Mouse (Mus musculus) CH12.LX (cell line): Measurements from ENCODE around the gene Gphb5.

ENCODE experiments used
- CTCF ChIP-seq, 2 experiments: IDR thresholded peaks in 1 of 2; conservative IDR thresholded peaks in 1 of 2; 2 replicates each; pipeline ENCODE4 v1.5.1; 2011 to 2012; ENCODE audit warnings: low read depth in 2 of 2, low read length in 2 of 2, improper control_type of control experiment in 1 of 2, inconsistent platforms in 1 of 2, mild to moderate bottlenecking in 1 of 2, moderate library complexity in 1 of 2
- ELF1 ChIP-seq: IDR thresholded peaks from 2 replicates; pipeline ENCODE4 v1.6.1; 2014; ENCODE audit warnings: low read depth, mild to moderate bottlenecking, inconsistent platforms, low read length, improper control_type of control experiment
- EP300 ChIP-seq: IDR thresholded peaks from 2 replicates; pipeline ENCODE4 v1.6.1; 2011; ENCODE audit warnings: low read length, improper control_type of control experiment
- ETS1 ChIP-seq: conservative IDR thresholded peaks from 2 replicates; pipeline ENCODE4 v1.6.1; 2012; ENCODE audit warnings: low read depth, mild to moderate bottlenecking, inconsistent platforms, low read length, improper control_type of control experiment, moderate library complexity
- HCFC1 ChIP-seq: IDR thresholded peaks from 2 replicates; pipeline ENCODE4 v1.6.1; 2012; ENCODE audit warnings: low read depth, mild to moderate bottlenecking, inconsistent platforms, low read length, improper control_type of control experiment
- NELFE ChIP-seq: IDR thresholded peaks from 2 replicates; pipeline ENCODE4 v1.6.1; 2011; ENCODE audit warnings: low read depth, low read length, improper control_type of control experiment
- POLR2A ChIP-seq: IDR thresholded peaks from 2 replicates; pipeline ENCODE4 v1.6.1; 2011; ENCODE audit warnings: low read depth, mild to moderate bottlenecking, improper control_type of control experiment, low read length
- UBTF ChIP-seq: IDR thresholded peaks from 2 replicates; pipeline ENCODE4 v1.6.1; 2012; ENCODE audit warnings: low read depth, mild to moderate bottlenecking, inconsistent platforms, low read length, improper control_type of control experiment, moderate library complexity

- no peak for TF ChIP-seq CTCF (conservative IDR thresholded peaks at IDR 0.05 in 1 of 2, IDR thresholded peaks at IDR 0.05 in 1 of 2; ENCODE audit: low read depth in 2 of 2, low read length in 2 of 2)
- TF ChIP-seq HCFC1 = no peak
- TF ChIP-seq POLR2A = no peak
- TF ChIP-seq UBTF = no peak
- TF ChIP-seq EP300 = no peak
- no peak for TF ChIP-seq NELFE
- no peak for TF ChIP-seq ETS1
- no peak for TF ChIP-seq ELF1
Measured at GRCm38 (mm10) chr12:75424817-75425216, 8.2 kb upstream of the Gphb5 start.
